Mouse (Mus musculus) embryonic fibroblast, embryonic 13.5 days (primary cell): ENCODE data around the gene Pbld2.

Experiments
- CTCF ChIP-seq: IDR thresholded peaks from 2 replicates; pipeline ENCODE4 v1.5.1; 2011; ENCODE audit warnings: mild to moderate bottlenecking, control low read depth, low read length, moderate library complexity, borderline replicate concordance; ENCODE audit not compliant: insufficient read depth
- POLR2A ChIP-seq: IDR thresholded peaks from 2 replicates; pipeline ENCODE4 v1.6.1; 2011; ENCODE audit warnings: low read depth, mild to moderate bottlenecking, control low read depth, low read length, moderate library complexity

GRCm38 (mm10) chr10:63023749-63024579 is at the start of gene Pbld2, which contains the start of gene Hnrnph3:
- peak; percentile 91 for TF ChIP-seq POLR2A
- no peak for TF ChIP-seq CTCF
